Mouse (Mus musculus) embryonic facial prominence, embryonic 10.5 days (tissue): Measurements from ENCODE around the gene Olfr1045. TPM values are rescaled to one million over a fixed set of nuclear protein-coding genes. Genes with fewer than 3 reads are reported as not detected.

Source experiments
- polyA plus RNA-seq: library from polyadenylated mRNA; unstranded; fragments of >200 nt; fragmentation: Nextera tagmentation; extraction: Ambion mirVana; gene quantifications from 2 replicates; pipeline ENCODE4 v1.2.1, GENCODE M21; 2016

The Olfr1045 gene
- polyA plus RNA-seq, 1 experiment from 2014 or later: not detected

Other genes starting within 250 kb of the Olfr1045 start
- gene Olfr1029, start 229.1 kb downstream of the Olfr1045 start, polyA plus RNA-seq: not detected in 2 replicates
- gene Olfr1030, start 223.7 kb downstream of the Olfr1045 start, polyA plus RNA-seq: not detected in 2 replicates
- not detected in 2 replicates for gene Olfr1031, start 212.7 kb downstream of the Olfr1045 start, polyA plus RNA-seq
- not detected in 2 replicates for gene Olfr1032, start 197.5 kb downstream of the Olfr1045 start, polyA plus RNA-seq
- gene Olfr1033, start 182.4 kb downstream of the Olfr1045 start, polyA plus RNA-seq: not detected in 2 replicates
- gene Olfr1034, start 157.1 kb downstream of the Olfr1045 start, polyA plus RNA-seq: not detected in 2 replicates
- gene Olfr1036, start 129.0 kb downstream of the Olfr1045 start, polyA plus RNA-seq: not detected in 2 replicates
- not detected in 2 replicates for gene Olfr1037, start 115.6 kb downstream of the Olfr1045 start, polyA plus RNA-seq
- not detected in 2 replicates for gene Olfr1039, start 67.1 kb downstream of the Olfr1045 start, polyA plus RNA-seq
- not detected in 2 replicates for gene Olfr1040, start 56.3 kb downstream of the Olfr1045 start, polyA plus RNA-seq
- not detected in 2 replicates for gene Olfr1042, start 41.2 kb downstream of the Olfr1045 start, polyA plus RNA-seq
- gene Olfr1043, start 35.5 kb downstream of the Olfr1045 start, polyA plus RNA-seq: not detected in 2 replicates
- gene Olfr1044, start 25.2 kb downstream of the Olfr1045 start, polyA plus RNA-seq: not detected in 2 replicates
- not detected in 2 replicates for gene Olfr52, start 17.3 kb downstream of the Olfr1045 start, polyA plus RNA-seq
- not detected in 2 replicates for gene Olfr1046, start 16.3 kb upstream of the Olfr1045 start, polyA plus RNA-seq
- not detected in 2 replicates for gene Olfr1047, start 28.4 kb upstream of the Olfr1045 start, polyA plus RNA-seq
- gene Olfr1048, start 37.3 kb upstream of the Olfr1045 start, polyA plus RNA-seq: not detected in 2 replicates
- gene Olfr1049, start 55.3 kb upstream of the Olfr1045 start, polyA plus RNA-seq: not detected in 2 replicates
- not detected in 2 replicates for gene Olfr1051, start 76.1 kb upstream of the Olfr1045 start, polyA plus RNA-seq
- not detected in 2 replicates for gene Olfr1052, start 89.4 kb upstream of the Olfr1045 start, polyA plus RNA-seq
- gene Olfr1053, start 112.3 kb upstream of the Olfr1045 start, polyA plus RNA-seq: not detected in 2 replicates
- gene Olfr1054, start 132.4 kb upstream of the Olfr1045 start, polyA plus RNA-seq: not detected in 2 replicates
- not detected in 2 replicates for gene Olfr1055, start 147.3 kb upstream of the Olfr1045 start, polyA plus RNA-seq
- gene Olfr1056, start 159.5 kb upstream of the Olfr1045 start, polyA plus RNA-seq: not detected in 2 replicates
- not detected in 2 replicates for gene Olfr1057, start 175.4 kb upstream of the Olfr1045 start, polyA plus RNA-seq
- gene Olfr1058, start 185.6 kb upstream of the Olfr1045 start, polyA plus RNA-seq: not detected in 2 replicates
- gene Olfr1061, start 211.0 kb upstream of the Olfr1045 start, polyA plus RNA-seq: not detected in 2 replicates
- not detected in 2 replicates for gene Olfr1062, start 223.7 kb upstream of the Olfr1045 start, polyA plus RNA-seq
- not detected in 2 replicates for gene Olfr1065, start 247.6 kb upstream of the Olfr1045 start, polyA plus RNA-seq